Mouse (Mus musculus) embryonic fibroblast, embryonic 13.5 days (primary cell): ENCODE data around the gene Rasgrp3.

Experiments
- CTCF ChIP-seq: IDR thresholded peaks from 2 replicates; pipeline ENCODE4 v1.5.1; 2011; ENCODE audit warnings: mild to moderate bottlenecking, control low read depth, low read length, moderate library complexity, borderline replicate concordance; ENCODE audit not compliant: insufficient read depth
- POLR2A ChIP-seq: IDR thresholded peaks from 2 replicates; pipeline ENCODE4 v1.6.1; 2011; ENCODE audit warnings: low read depth, mild to moderate bottlenecking, control low read depth, low read length, moderate library complexity

DNA sequence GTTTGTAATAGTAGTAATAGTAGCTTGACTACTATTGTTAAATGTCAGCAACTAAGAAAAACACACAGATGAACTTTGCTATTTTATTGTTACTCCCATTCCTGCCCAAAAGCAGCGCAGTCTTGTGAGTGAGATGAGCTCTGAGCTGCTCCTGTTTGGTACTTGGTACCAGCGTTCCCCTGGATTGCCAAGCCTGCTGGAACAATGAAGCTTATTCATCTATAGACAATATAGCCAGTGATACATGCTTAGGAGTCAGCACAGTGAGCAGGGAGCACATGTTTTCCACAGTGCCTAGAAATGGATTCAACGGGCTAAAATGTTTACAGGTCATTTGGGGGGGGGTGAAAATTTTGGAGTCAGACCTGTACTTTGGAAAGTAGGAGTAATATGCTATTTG, 50.5 kb downstream of the Rasgrp3 start:
- no peak for TF ChIP-seq CTCF
- no peak for TF ChIP-seq POLR2A
